Mouse (Mus musculus): ENCODE results near the gene Pdx1. TPM values are rescaled to one million over a fixed set of nuclear protein-coding genes. Genes with fewer than 3 reads are reported as not detected.

Pdx1 gene
- not detected in 2 replicates for polyA plus RNA-seq (2015; fragmentation: Nextera tagmentation; extraction: Ambion mirVana)

DNA sequence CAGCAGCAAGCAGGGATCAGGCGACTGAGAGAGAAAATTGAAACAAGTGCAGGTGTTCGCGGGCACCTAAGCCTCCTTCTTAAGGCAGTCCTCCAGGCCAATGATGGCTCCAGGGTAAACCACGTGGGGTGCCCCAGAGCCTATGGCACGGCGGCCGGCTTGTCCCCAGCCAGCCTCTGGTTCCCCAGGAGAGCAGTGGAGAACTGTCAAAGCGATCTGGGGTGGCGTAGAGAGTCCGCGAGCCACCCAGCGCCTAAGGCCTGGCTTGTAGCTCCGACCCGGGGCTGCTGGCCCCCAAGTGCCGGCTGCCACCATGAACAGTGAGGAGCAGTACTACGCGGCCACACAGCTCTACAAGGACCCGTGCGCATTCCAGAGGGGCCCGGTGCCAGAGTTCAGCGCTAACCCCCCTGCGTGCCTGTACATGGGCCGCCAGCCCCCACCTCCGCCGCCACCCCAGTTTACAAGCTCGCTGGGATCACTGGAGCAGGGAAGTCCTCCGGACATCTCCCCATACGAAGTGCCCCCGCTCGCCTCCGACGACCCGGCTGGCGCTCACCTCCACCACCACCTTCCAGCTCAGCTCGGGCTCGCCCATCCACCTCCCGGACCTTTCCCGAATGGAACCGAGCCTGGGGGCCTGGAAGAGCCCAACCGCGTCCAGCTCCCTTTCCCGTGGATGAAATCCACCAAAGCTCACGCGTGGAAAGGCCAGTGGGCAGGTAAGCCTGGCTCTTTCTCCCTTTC is at the start of gene Pdx1:
Gene Pdx1, plus strand, starts transcription at position 34 of the 747 bp plus-strand sequence.
- peaks cover 93% of the 10 kb centered on the region for H3K27me3 ChIP-seq
- no peak within 1 kb of the TSS for H3K4me2 ChIP-seq
- H3K4me1 ChIP-seq: peaks cover 10% of the 10 kb centered on the region
- no peaks in the 10 kb centered on the region for H3K36me3 ChIP-seq
- H3K9me3 ChIP-seq: no peaks in the 10 kb centered on the region
- no peak for ATAC-seq (ENCODE audit: insufficient number of reproducible peaks, low FRiP score, low TSS enrichment, low read depth)
- H3K9ac ChIP-seq: no peak within 1 kb of the TSS
- H3K4me3 ChIP-seq: peak within 1 kb of the TSS; percentile 1; the same call in 1 of the 2 replicates
- WGBS: 2% methylated on average over 43 of the region's 44 CpGs
- H3K27ac ChIP-seq: no peak within 1 kb of the TSS

DNA sequence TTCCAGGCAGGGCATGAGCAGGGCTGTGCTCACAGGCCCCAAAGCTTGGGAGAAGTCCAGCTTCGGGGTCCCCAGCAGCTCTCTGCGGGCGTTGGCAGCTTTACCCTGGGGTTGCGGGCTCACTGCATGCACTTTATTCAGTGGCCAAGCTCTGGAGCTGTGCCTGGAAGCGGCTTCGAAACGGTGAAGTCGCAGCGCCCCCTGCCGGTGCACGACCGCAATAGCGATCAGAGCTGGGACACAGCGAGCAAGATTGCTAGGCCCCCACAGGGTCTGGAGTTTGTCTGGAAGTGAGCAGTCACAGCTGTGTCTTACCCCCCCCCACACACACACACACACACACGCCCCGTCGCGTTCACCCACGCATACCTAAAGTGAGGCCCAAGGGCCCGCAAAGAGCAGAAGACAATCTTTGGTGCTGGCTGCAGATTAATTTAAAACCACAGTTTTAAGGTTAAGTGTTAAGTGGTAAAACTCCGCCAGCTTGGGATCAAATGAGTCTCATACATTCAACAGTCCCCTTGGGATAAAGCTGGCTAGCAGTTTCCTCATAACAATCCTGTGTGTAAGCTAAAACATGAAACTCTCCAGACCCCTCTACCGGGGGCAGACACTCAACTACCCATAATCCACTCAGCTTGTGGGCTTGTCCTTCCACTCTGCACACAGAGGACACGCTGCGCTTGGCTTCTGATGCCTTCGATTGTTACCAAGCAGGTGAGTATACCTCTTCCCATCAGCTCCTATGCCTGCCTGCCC is 42.2 kb upstream of the Pdx1 start:
- H3K9me3 ChIP-seq: no peaks in the 10 kb centered on the region
- no peak overlapping the region for H3K9ac ChIP-seq
- ATAC-seq (ENCODE audit: insufficient number of reproducible peaks, low FRiP score, low TSS enrichment, low read depth): peak; percentile 61; the same call in 1 of the 2 replicates
- H3K27me3 ChIP-seq: peaks cover 53% of the 10 kb centered on the region
- 12% methylated on average over 25 of the region's 25 CpGs for WGBS
- no peak overlapping the region for H3K4me3 ChIP-seq
- H3K4me1 ChIP-seq: peaks cover 8% of the 10 kb centered on the region; the same call in 1 of the 2 replicates
- no peaks in the 10 kb centered on the region for H3K36me3 ChIP-seq
- no peak overlapping the region for H3K27ac ChIP-seq
- H3K4me2 ChIP-seq: 0 out of 2 replicates have a peak overlapping the region, but pooled peaks have one; percentile 27

DNA sequence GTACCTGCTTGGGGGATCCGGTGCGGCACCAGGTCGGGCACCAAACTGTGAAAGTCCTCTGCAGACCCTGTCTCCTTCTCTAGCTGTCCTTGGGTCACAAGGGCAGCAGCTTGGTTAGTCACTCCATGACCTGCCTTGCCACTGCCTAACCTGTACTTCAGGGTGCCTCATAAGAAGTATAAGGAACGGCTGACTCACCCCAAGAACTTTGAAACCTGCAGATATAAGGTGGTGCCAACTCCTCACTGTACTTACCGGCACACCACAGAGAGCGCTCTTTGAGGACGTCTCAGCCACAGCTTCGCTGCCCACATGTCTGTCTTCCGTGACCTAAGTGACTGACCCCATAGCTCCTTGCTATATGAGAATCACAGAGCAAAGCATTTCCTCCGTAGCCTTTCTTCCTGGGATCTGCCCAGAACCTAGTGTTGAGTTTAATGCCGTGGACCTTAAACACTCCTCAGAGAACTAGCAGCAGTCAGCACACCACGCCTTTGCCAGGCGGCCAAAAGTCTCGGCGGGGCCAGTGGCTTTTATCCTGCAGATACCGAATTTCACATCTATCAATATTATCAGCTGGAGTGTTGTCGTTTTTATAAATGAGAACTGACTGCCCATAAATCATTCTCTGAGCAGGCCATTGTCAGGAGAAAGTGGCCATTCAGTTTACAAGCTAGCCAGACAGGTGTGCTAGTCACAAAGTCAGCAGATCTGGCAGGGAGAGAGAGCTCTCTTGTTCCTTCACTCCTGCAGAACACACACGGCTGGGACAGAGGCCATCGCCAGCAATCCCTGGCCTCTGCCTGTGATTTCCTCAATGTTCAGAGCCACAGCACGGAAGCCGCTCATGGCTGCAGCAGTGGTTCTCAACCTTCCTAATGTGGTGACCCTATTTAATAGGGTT is 34.1 kb upstream of the Pdx1 start:
- ATAC-seq (ENCODE audit: insufficient number of reproducible peaks, low FRiP score, low TSS enrichment, low read depth): no peak
- H3K27me3 ChIP-seq: 0 out of 2 replicates have a peak, but pooled peaks cover 24% of the 10 kb centered on the region
- H3K4me1 ChIP-seq: no peaks in the 10 kb centered on the region
- no peaks in the 10 kb centered on the region for H3K9me3 ChIP-seq
- H3K27ac ChIP-seq: no peak overlapping the region
- no peaks in the 10 kb centered on the region for H3K36me3 ChIP-seq
- no peak overlapping the region for H3K4me3 ChIP-seq
- no peak overlapping the region for H3K9ac ChIP-seq
- 49% methylated on average over 21 of the region's 21 CpGs for WGBS
- H3K4me2 ChIP-seq: no peak overlapping the region

DNA sequence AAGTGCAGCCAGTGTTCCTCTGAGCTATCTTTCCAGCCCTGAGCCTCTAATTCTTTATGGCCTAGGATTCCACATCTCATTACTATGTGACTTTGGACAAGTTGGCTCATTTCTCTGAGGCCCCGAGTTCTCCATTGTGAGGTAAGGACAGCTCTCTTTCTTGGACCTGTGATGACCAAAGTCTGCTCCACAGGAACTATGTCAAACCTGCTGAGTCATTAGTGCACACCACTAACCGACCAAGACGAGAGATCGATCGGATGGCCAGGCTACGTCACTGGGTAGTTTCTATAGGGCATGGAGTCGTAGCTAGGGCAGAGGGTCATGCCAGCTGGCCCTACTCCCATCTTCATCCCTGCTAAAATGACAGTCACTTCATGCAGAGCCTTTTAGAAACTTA is 25.9 kb upstream of the Pdx1 start:
- no peaks in the 10 kb centered on the region for H3K36me3 ChIP-seq
- no peak overlapping the region for H3K27ac ChIP-seq
- H3K4me3 ChIP-seq: no peak overlapping the region
- H3K27me3 ChIP-seq: 0 out of 2 replicates have a peak, but pooled peaks cover 5% of the 10 kb centered on the region
- no peaks in the 10 kb centered on the region for H3K9me3 ChIP-seq
- no peak for ATAC-seq (ENCODE audit: insufficient number of reproducible peaks, low FRiP score, low TSS enrichment, low read depth)
- H3K4me2 ChIP-seq: no peak overlapping the region
- WGBS: 81% methylated on average over 7 of the region's 7 CpGs
- H3K4me1 ChIP-seq: no peaks in the 10 kb centered on the region
- H3K9ac ChIP-seq: no peak overlapping the region

DNA sequence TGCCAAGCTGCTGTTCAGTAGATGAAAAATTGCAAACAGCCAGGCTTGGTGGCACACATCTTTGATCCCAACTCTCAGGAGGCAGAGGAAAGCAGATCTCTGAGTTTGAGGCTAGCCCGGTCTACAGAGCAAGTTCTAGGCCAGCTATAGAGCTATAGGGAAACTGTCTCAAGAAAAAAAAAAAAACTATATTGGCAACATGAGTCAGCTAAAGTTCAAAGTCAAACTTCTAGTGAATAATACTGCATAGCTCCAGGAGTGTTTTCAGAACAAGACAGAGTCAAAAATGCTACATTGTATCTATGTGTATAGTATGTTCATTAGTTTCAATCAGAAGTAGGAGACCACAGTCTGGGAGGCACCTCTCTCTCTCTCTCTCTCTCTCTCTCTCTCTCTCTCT is 9.6 kb upstream of the Pdx1 start:
- 86% methylated on average over 1 of the region's 1 CpGs for WGBS
- no peak for ATAC-seq (ENCODE audit: insufficient number of reproducible peaks, low FRiP score, low TSS enrichment, low read depth)
- H3K9ac ChIP-seq: no peak overlapping the region
- no peak overlapping the region for H3K27ac ChIP-seq
- peaks cover 39% of the 10 kb centered on the region for H3K27me3 ChIP-seq
- no peaks in the 10 kb centered on the region for H3K9me3 ChIP-seq
- H3K4me1 ChIP-seq: no peaks in the 10 kb centered on the region
- H3K4me2 ChIP-seq: no peak overlapping the region
- H3K4me3 ChIP-seq: no peak overlapping the region
- no peaks in the 10 kb centered on the region for H3K36me3 ChIP-seq

DNA sequence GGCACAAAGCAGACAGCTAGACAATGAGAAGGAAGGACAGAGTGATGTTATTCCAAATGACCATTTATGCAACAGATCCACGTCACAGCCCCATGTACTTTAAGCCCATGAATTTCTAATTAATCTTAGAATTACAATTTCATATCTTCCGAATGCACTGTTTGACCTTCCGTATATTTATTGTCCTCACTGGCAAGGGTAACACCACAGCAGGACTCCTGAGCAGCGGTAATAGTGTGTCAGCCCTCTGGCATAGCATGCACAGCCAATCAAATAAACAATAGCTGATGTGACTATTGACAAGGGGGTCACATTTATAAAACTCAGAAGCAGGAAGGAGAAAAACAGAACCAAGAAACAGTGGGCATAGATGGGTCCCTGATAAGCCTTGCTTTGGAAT is 9.0 kb upstream of the Pdx1 start:
- Histone ChIP-seq H3K27me3 (peaks cover 45% of the 10 kb centered on the region), H3K4me1 (no peaks in the 10 kb centered on the region), H3K4me2 (no peak overlapping the region), H3K27ac (no peak overlapping the region), H3K36me3 (no peaks in the 10 kb centered on the region), H3K4me3 (no peak overlapping the region), H3K9ac (no peak overlapping the region), H3K9me3 (no peaks in the 10 kb centered on the region)
- 80% methylated on average over 4 of the region's 4 CpGs for WGBS
- no peak for ATAC-seq (ENCODE audit: insufficient number of reproducible peaks, low FRiP score, low TSS enrichment, low read depth)

DNA sequence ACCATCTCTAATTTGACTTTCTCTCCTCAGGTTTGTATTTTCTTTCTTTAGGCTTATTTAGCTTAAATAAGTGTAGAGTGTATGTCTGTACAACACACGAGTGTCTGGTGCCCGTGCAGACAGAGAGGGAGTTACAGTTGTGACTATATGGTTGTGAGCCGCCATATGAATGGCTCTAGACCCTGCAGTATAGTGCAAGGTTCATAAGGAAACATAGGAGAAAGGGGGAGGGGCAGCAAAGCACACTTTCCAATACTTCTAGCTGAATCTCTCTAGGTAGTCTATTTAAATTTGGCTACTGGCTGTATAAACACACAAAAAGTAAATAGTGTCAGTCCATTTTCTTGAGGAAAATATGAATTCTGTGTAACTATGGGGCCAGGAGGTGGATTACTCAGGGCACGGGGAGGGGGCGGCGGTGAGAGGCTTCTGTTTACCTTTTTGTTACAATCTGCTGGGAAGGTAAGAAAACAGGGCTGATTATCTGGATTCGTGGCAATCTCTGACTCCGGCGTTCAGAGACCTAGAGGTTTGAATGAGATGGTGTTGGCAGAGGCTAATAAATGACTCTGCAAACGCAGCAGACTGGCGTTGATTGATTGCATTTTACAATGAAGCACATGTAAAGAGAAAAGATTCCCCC is 7.7 kb upstream of the Pdx1 start:
- H3K4me2 ChIP-seq: no peak overlapping the region
- H3K27ac ChIP-seq: no peak overlapping the region
- 44% methylated on average over 11 of the region's 11 CpGs for WGBS
- no peaks in the 10 kb centered on the region for H3K9me3 ChIP-seq
- H3K27me3 ChIP-seq: peaks cover 57% of the 10 kb centered on the region
- H3K36me3 ChIP-seq: no peaks in the 10 kb centered on the region
- H3K4me1 ChIP-seq: no peaks in the 10 kb centered on the region
- H3K4me3 ChIP-seq: no peak overlapping the region
- H3K9ac ChIP-seq: no peak overlapping the region
- no peak for ATAC-seq (ENCODE audit: insufficient number of reproducible peaks, low FRiP score, low TSS enrichment, low read depth)

DNA sequence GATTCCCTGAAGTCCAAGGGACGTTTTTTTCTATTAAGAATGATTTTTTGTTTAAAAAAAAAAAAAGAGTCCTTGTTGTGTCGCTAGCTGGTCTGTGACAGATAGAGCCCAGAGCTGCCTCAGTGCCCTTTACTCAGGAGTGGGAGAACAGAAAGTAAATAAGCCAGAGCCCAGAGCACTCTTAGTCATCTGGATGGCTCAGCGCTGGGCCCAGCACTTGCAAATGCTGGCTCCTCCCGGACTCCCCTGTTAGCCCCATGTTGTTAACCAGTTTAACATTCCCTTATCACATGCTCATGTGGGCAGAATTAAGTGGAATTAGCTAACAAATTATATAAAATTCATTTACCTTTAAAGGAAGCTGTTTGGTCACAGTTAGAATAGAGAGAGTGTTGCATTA is 5.8 kb upstream of the Pdx1 start:
- H3K27me3 ChIP-seq: peaks cover 76% of the 10 kb centered on the region
- no peaks in the 10 kb centered on the region for H3K9me3 ChIP-seq
- no peak overlapping the region for H3K27ac ChIP-seq
- H3K4me3 ChIP-seq: no peak overlapping the region
- no peak overlapping the region for H3K9ac ChIP-seq
- H3K4me2 ChIP-seq: no peak overlapping the region
- no peaks in the 10 kb centered on the region for H3K4me1 ChIP-seq
- ATAC-seq (ENCODE audit: insufficient number of reproducible peaks, low FRiP score, low TSS enrichment, low read depth): no peak
- no peaks in the 10 kb centered on the region for H3K36me3 ChIP-seq
- 19% methylated on average over 4 of the region's 4 CpGs for WGBS

DNA sequence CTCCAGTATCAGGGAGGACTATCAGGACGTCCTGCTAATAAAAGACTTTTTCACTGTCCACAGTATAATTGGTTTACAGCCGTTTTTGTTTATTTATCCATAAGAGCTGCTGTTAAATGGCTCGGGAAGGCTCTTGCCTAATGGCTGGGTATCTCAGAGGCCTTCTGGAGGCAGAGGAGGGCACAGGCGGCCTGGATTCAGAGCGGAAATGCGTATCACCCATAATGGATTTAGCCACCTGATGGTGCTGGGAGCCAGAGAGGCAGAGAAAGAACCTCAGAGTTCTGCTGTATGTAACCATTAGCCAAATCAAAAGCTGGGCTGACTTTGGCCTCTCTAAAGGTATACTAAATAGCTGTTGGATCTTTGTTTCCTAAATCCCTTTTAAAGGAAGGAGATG is 2.3 kb upstream of the Pdx1 start:
- Histone ChIP-seq H3K9ac (no peak overlapping the region), H3K4me3 (no peak overlapping the region), H3K9me3 (no peaks in the 10 kb centered on the region), H3K27me3 (peaks cover 94% of the 10 kb centered on the region), H3K4me2 (no peak overlapping the region), H3K27ac (no peak overlapping the region), H3K36me3 (no peaks in the 10 kb centered on the region), H3K4me1 (peaks cover 7% of the 10 kb centered on the region)
- no peak for ATAC-seq (ENCODE audit: insufficient number of reproducible peaks, low FRiP score, low TSS enrichment, low read depth)
- WGBS: 4% methylated on average over 6 of the region's 6 CpGs

DNA sequence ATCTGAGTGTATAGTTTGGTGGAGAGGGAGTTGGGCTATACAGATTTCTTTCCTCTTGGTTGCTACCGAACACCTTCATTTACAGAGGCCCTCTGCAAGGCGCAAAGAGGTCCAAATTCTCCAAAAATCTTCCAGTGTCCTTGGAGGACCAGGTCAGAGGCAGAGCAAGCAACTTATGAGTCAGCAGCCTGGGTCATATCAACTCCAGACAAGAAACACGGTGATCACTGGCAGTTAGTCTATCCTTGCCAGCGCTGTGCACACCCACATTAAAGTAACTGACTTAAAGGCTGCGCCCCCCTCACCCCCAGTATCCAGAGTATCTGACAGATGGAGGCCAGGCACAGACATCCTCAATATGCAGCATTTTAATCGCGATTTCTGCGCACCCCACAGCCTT is 1.0 kb upstream of the Pdx1 start:
- H3K4me3 ChIP-seq: no peak overlapping the region
- no peak overlapping the region for H3K4me2 ChIP-seq
- H3K9ac ChIP-seq: no peak overlapping the region
- H3K9me3 ChIP-seq: no peaks in the 10 kb centered on the region
- H3K4me1 ChIP-seq: peaks cover 7% of the 10 kb centered on the region
- no peak overlapping the region for H3K27ac ChIP-seq
- ATAC-seq (ENCODE audit: insufficient number of reproducible peaks, low FRiP score, low TSS enrichment, low read depth): no peak
- WGBS: 2% methylated on average over 8 of the region's 8 CpGs
- peaks cover 92% of the 10 kb centered on the region for H3K27me3 ChIP-seq
- no peaks in the 10 kb centered on the region for H3K36me3 ChIP-seq

DNA sequence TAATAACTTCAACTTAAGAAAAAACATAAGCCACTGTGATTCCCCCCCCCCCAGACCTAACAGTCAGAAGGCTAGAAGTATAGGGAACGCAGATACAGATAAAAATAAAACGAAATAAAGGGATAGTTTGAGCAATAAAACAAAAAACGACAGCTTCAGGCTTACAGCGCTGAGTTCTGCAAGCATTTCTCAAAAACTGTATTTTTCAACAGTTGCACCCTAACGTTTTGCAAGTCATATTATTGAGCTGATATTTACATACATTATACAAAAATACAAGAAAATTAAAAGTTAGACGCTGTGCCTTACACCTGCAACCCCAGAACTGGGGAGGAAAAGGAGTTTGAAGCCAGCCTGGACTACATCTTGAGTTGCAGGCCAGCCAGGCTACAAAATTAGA is 388 bp upstream of the Pdx1 start:
- no peak overlapping the region for H3K4me3 ChIP-seq
- H3K36me3 ChIP-seq: no peaks in the 10 kb centered on the region
- no peak overlapping the region for H3K9ac ChIP-seq
- H3K4me1 ChIP-seq: peaks cover 7% of the 10 kb centered on the region
- H3K4me2 ChIP-seq: no peak overlapping the region
- 6% methylated on average over 6 of the region's 6 CpGs for WGBS
- H3K27me3 ChIP-seq: peaks cover 90% of the 10 kb centered on the region
- no peak for ATAC-seq (ENCODE audit: insufficient number of reproducible peaks, low FRiP score, low TSS enrichment, low read depth)
- no peak overlapping the region for H3K27ac ChIP-seq
- no peaks in the 10 kb centered on the region for H3K9me3 ChIP-seq
